16 mouse cellular contexts compared by ENCODE assay signal in genomic region chr12:76953750-76954363, GRCm38 (mm10). TPM values are rescaled to one million over a fixed set of nuclear protein-coding genes. Genes with fewer than 3 reads are reported as not detected.
DNase-seq lines count a peak whose midpoint lies in the region; ATAC-seq and TF ChIP-seq lines count a peak whose summit lies in the region.
"Had no signal": no experiment of that assay in that cellular context is flagged by ENCODE, and none has a peak within 500 bp of the region (broad histone marks: within the 10 kb centered on the region; RNA-seq: fewer than 3 reads in every experiment).

No protein-coding gene starts in this region.

- no peaks in the 10 kb centered on the region for H3K9me3 ChIP-seq in kidney, embryonic 14.5 days (ENCODE audit: control insufficient read depth, low read length)
- no peaks in the 10 kb centered on the region for H3K9me3 ChIP-seq in lung, embryonic 15.5 days
- no peaks in the 10 kb centered on the region for H3K9me3 ChIP-seq in intestine, postnatal 0 days (ENCODE audit: control insufficient read depth)
- H3K9me3 ChIP-seq: forebrain, embryonic 13.5 days; heart, embryonic 13.5 days; hindbrain, embryonic 10.5 days; midbrain, embryonic 10.5 days; neural tube, embryonic 15.5 days had no signal

- H3K27ac ChIP-seq in kidney, embryonic 14.5 days (ENCODE audit: low read depth, low read length) = no peak overlapping the region
- peak overlapping the region; percentile 79 for H3K27ac ChIP-seq in lung, embryonic 15.5 days
- peak overlapping the region; percentile 6 for H3K27ac ChIP-seq in intestine, postnatal 0 days (ENCODE audit: low read depth, low read length)
- H3K27ac ChIP-seq: forebrain, embryonic 13.5 days; heart, embryonic 13.5 days; hindbrain, embryonic 10.5 days; liver, embryonic 14.5 days; midbrain, embryonic 10.5 days had no signal

- no peak overlapping the region for H3K4me2 ChIP-seq in kidney, embryonic 14.5 days (replicated peaks; ENCODE audit: low read depth, low read length)
- no peak overlapping the region for H3K4me2 ChIP-seq in lung, embryonic 15.5 days
- H3K4me2 ChIP-seq in intestine, postnatal 0 days (replicated peaks; ENCODE audit: low read depth) = no peak overlapping the region
- H3K4me2 ChIP-seq: forebrain, embryonic 13.5 days; heart, embryonic 13.5 days had no signal

- 0 out of 2 replicates have a peak, but pooled peaks cover 10% of the 10 kb centered on the region for H3K4me1 ChIP-seq in kidney, embryonic 14.5 days (ENCODE audit: control insufficient read depth, insufficient read depth, low read length)
- H3K4me1 ChIP-seq in lung, embryonic 15.5 days = peaks cover 28% of the 10 kb centered on the region
- peaks cover 27% of the 10 kb centered on the region for H3K4me1 ChIP-seq in lung, adult 2 months (ENCODE audit: control insufficient read depth, insufficient read depth, low read length)
- 0 out of 2 replicates have a peak, but pooled peaks cover 5% of the 10 kb centered on the region for H3K4me1 ChIP-seq in intestine, postnatal 0 days (replicated peaks; ENCODE audit: control insufficient read depth, insufficient read depth, low read length)
- H3K4me1 ChIP-seq: hindbrain, embryonic 10.5 days; midbrain, embryonic 10.5 days had no signal

- H3K36me3 ChIP-seq in kidney, embryonic 14.5 days (ENCODE audit: control insufficient read depth, insufficient read depth, low read length) = peaks cover 50% of the 10 kb centered on the region
- peaks cover 66% of the 10 kb centered on the region for H3K36me3 ChIP-seq in lung, embryonic 15.5 days
- peaks cover 55% of the 10 kb centered on the region for H3K36me3 ChIP-seq in intestine, postnatal 0 days (ENCODE audit: control insufficient read depth, insufficient read depth)

- TF ChIP-seq CTCF in lung, adult 2 months (IDR thresholded peaks at IDR 0.05; ENCODE audit: insufficient read depth, low read length) = no peak
- TF ChIP-seq CTCF in intestine, postnatal 0 days (IDR thresholded peaks at IDR 0.05; ENCODE audit: low read depth) = no peak

- H3K9ac ChIP-seq in kidney, embryonic 14.5 days (ENCODE audit: low read depth, low read length) = no peak overlapping the region
- H3K9ac ChIP-seq in lung, embryonic 15.5 days = no peak overlapping the region
- no peak overlapping the region for H3K9ac ChIP-seq in intestine, postnatal 0 days (ENCODE audit: low read depth, low read length)
- H3K9ac ChIP-seq: forebrain, embryonic 13.5 days; heart, embryonic 13.5 days; liver, embryonic 14.5 days; neural tube, embryonic 15.5 days had no signal

- 91% methylated on average over 2 of the region's 2 CpGs for WGBS in kidney, embryonic 14.5 days
- 49% methylated on average over 2 of the region's 2 CpGs for WGBS in lung, embryonic 15.5 days
- WGBS in lung, adult 2 months = 44% methylated on average over 2 of the region's 2 CpGs
- 65% methylated on average over 2 of the region's 2 CpGs for WGBS in intestine, postnatal 0 days

- H3K27me3 ChIP-seq in kidney, embryonic 14.5 days (ENCODE audit: control insufficient read depth, insufficient read depth, low read length) = no peaks in the 10 kb centered on the region
- no peaks in the 10 kb centered on the region for H3K27me3 ChIP-seq in lung, embryonic 15.5 days
- H3K27me3 ChIP-seq in intestine, postnatal 0 days (replicated peaks; ENCODE audit: control insufficient read depth, insufficient read depth, low read length) = no peaks in the 10 kb centered on the region
- H3K27me3 ChIP-seq: forebrain, embryonic 13.5 days; heart, embryonic 13.5 days; neural tube, embryonic 15.5 days had no signal

- no peak for ATAC-seq in kidney, embryonic 14.5 days (ENCODE audit: low FRiP score, low TSS enrichment)
- ATAC-seq in lung, embryonic 15.5 days (ENCODE audit: borderline replicate concordance, extremely low read depth, low FRiP score, low TSS enrichment) = no peak
- ATAC-seq in intestine, postnatal 0 days = no peak
- ATAC-seq: activated CD4-positive, CD25-positive, alpha-beta regulatory T cell, adult 4 months; forebrain, embryonic 13.5 days had no signal

- DNase-seq in kidney, adult 11 months = peak; percentile 70
- no peak for DNase-seq in lung, adult 2 months
- DNase-seq in yolk sac, embryonic 10.5 days (ENCODE audit: low spot score) = peak; percentile 26
- no peak for DNase-seq in thymus, adult 18-20 months
- DNase-seq: cerebellum, adult 18-20 months; right cerebral cortex, adult 18-20 months had no signal

- no peak for TF ChIP-seq POLR2A in lung, adult 2 months (IDR thresholded peaks at IDR 0.05; ENCODE audit: borderline replicate concordance, extremely low read depth, low read depth, low read length)

- no peak overlapping the region for H3K4me3 ChIP-seq in kidney, embryonic 14.5 days (ENCODE audit: low read length)
- no peak overlapping the region for H3K4me3 ChIP-seq in lung, embryonic 15.5 days
- no peak overlapping the region for H3K4me3 ChIP-seq in lung, adult 2 months (replicated peaks; ENCODE audit: extremely low read depth, low read depth, low read length)
- H3K4me3 ChIP-seq in intestine, postnatal 0 days (ENCODE audit: low read depth, low read length) = no peak overlapping the region
- H3K4me3 ChIP-seq: forebrain, embryonic 13.5 days; heart, embryonic 13.5 days; hindbrain, embryonic 10.5 days; midbrain, embryonic 10.5 days; neural tube, embryonic 15.5 days had no signal

RNA-seq across cellular contexts. Expression of gene Max, which starts 8.1 kb away (rescaled TPM):
- 36.1 and 67.9 TPM in 2 replicates for polyA plus RNA-seq in kidney, embryonic 14.5 days (2014; fragmentation: Nextera tagmentation; extraction: Ambion mirVana)
- polyA plus RNA-seq in lung, embryonic 15.5 days (2015; fragmentation: Nextera tagmentation; extraction: Ambion mirVana) = 13.1 and 13.3 TPM in 2 replicates
- polyA plus RNA-seq in lung, adult 2 months (2012; rRNA removed) = 35.1 and 37.7 TPM in 2 replicates
- polyA plus RNA-seq in intestine, postnatal 0 days (2015; fragmentation: Nextera tagmentation; extraction: Ambion mirVana) = 24.7 and 27.7 TPM in 2 replicates

Comparison
In these comparisons a context has a peak if more than half of its experiments do, and no peak if none do; other contexts are left out.
1. DNase-seq: peak in kidney, adult 11 months (single experiment) and yolk sac, embryonic 10.5 days (single experiment); none in lung, adult 2 months (single experiment) and thymus, adult 18-20 months (0 of 2).